Mouse (Mus musculus): ENCODE data around the gene Lsamp.

DNA sequence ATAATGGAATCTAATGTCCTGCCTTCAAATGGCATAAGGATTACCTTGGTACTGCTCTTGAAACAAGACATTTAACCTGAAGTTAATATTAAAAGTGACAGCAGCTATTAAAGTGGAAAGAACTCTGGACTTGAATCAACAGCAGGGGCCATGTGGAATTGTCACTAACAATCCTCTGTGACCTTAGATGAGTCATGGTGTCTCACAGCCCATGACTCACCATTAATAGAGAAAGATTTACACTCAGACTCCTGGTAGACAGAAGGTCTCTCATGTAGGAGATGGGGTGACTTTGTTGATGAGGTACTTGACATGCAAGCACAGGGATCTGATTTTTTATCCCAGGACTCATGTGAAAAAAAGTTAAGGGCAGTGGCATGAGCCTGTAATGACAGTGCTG lies 701.4 kb downstream of the Lsamp start:
- TF ChIP-seq CTCF (IDR thresholded peaks at IDR 0.05; ENCODE audit: extremely low read depth, insufficient read depth, insufficient read length, insufficient replicate concordance) (no peak), POLR2A (IDR thresholded peaks at IDR 0.05; ENCODE audit: low read depth, low read length) (no peak)
